Mouse (Mus musculus): ENCODE measurements around the gene Elp6.
"Not testable (repeated sequence)": the region's sequence is repeated elsewhere in the genome, so short reads cannot be mapped to it uniquely, and the experiment has no call there.

DNA sequence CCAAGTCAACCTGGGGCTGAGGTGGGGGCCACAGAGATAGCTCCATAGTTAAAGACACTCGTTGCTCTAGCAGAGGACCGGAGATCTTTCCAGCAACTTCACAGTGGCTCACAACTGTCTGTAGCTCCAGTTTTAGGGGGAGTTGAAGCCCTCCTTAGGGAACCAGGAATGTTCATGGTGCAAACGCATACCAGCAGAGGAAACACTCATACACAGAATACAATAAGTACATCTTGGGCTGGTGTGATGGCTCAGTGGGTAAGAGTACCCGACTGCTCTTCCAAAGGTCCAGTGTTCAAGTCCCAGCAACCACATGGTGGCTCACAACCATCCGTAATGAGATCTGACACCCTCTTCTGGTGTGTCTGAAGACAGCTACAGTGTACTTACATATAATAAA lies 25.9 kb downstream of the Elp6 start:
- TF ChIP-seq POLR2A (IDR thresholded peaks at IDR 0.05; ENCODE audit: extremely low read depth, insufficient read depth, low read length); CTCF (IDR thresholded peaks at IDR 0.05; ENCODE audit: low read depth, low read length): not testable (repeated sequence)
